Mouse (Mus musculus) G1E (cell line): ENCODE results near the gene Adamts4.

ENCODE experiments used
- CTCF ChIP-seq: IDR thresholded peaks from 2 replicates; pipeline ENCODE4 v1.5.1; 2012; ENCODE audit warnings: low read depth, low read length, inconsistent platforms, mixed read lengths
- GATA1 ChIP-seq: IDR thresholded peaks from 2 replicates; pipeline ENCODE4 v1.6.1; 2012; ENCODE audit warnings: borderline replicate concordance, low read length, inconsistent platforms, mixed read lengths
- POLR2AphosphoS5 ChIP-seq: IDR thresholded peaks from 2 replicates; pipeline ENCODE4 v1.6.1; 2012; ENCODE audit warnings: low read depth, low read length, inconsistent platforms; ENCODE audit not compliant: insufficient replicate concordance
- TAL1 ChIP-seq: conservative IDR thresholded peaks from 2 replicates; pipeline ENCODE4 v1.6.1; 2012; ENCODE audit warnings: low read depth, low read length, inconsistent platforms, mixed read lengths

- no peak for TF ChIP-seq CTCF
- TF ChIP-seq GATA1, result no peak
- no peak for TF ChIP-seq POLR2AphosphoS5
- no peak for TF ChIP-seq TAL1
Observed at GRCm38 (mm10) chr1:171260316-171260715, 10.1 kb downstream of the Adamts4 start.
